Mouse (Mus musculus) B cell, adult 67 days (primary cell): ENCODE results near the gene Gm8693. TPM values are rescaled to one million over a fixed set of nuclear protein-coding genes. Genes with fewer than 3 reads are reported as not detected.

Source experiments
- total RNA-seq, 2 experiments: library from RNA; stranded (reverse); gene quantifications; 4 replicates each; pipeline ENCODE4 v1.2.4; 2023

The Gm8693 gene
- total RNA-seq: not detected

DNA sequence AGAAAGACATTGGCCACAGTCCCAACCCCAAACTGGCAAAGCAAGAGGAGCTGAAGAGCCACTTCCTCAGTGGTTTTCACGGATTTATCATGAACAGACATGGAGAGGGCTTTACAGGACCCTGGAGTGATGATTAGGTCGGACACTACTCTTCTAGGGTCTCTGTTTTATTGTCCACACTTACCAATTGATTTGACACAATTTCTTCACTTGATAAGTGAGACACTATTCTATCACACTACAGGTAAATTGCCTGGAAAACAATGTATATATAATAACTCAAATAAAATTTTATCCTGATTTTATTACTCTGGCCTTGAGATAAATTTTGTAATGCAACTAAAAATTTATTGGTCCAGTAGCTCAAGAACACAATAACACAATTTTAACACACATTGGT is at the start of gene Gm8693:
Gene Gm8693 (minus strand): TSS at position 101 of the 400 bp plus-strand sequence.

DNA sequence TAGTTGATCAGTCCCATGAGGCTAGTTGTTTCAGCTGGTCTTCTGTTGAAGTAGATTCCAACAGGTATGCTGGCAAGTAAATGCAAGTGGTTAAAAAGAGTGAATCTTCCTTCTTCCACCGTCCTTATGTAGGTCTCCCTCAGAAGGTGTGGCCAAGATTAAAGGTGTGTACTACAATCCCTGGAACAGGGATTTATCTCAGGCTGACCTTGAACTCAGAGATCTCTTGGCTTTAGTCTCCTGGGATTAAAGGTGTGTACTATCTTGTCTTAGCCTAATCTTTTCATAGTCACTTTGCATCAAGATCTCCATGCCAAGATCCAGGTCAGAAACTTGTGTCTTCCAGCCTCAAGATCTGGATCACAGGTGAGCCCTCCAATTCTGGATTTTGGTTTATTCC is 27.5 kb upstream of the Gm8693 start, which contains the start of gene Gm4567:
Gene Gm4567 (minus strand): TSS at position 101 of the 400 bp plus-strand sequence.

DNA sequence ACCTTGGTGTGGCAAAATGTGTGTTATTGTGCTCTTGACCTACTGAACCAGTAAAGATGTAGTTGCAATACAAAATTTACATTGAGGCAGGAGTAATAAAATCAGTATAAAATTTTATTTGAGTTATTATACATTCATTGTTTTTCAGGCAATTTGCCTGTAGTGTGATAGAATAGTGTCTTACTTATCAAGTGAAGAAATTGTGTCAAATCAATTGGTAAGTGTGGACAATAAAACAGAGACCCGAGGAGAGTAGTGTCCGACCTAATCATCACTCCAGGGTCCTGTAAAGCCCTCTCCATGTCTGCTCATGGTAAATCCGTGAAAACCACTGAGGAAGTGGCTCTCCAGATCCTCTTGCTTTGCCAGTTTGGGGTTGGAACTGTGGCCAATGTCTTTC is 34.4 kb downstream of the Gm8693 start, which contains the start of gene Vmn1r155:
Gene Vmn1r155 (plus strand): TSS at position 301 of the 400 bp plus-strand sequence.

Other genes starting within 250 kb of the Gm8693 start
- gene Gm10665, start 228.2 kb downstream of the Gm8693 start, total RNA-seq: not detected
- not detected for gene Vmn1r151, start 192.6 kb downstream of the Gm8693 start, total RNA-seq
- not detected for gene Vmn1r152, start 169.3 kb downstream of the Gm8693 start, total RNA-seq
- not detected for gene Gm8677, start 157.4 kb downstream of the Gm8693 start, total RNA-seq
- gene Gm4201, start 127.0 kb downstream of the Gm8693 start, total RNA-seq: not detected
- gene Gm4565, start 104.2 kb downstream of the Gm8693 start, total RNA-seq: not detected
- not detected for gene Vmn1r155, start 34.3 kb downstream of the Gm8693 start, total RNA-seq
- gene Gm4567, start 27.4 kb upstream of the Gm8693 start, total RNA-seq: not detected
- not detected for gene Vmn1r157, start 69.4 kb upstream of the Gm8693 start, total RNA-seq
- gene Vmn1r158, start 98.5 kb upstream of the Gm8693 start, total RNA-seq: not detected
- not detected for gene Vmn1r159, start 151.3 kb upstream of the Gm8693 start, total RNA-seq
- gene Vmn1r160, start 178.9 kb upstream of the Gm8693 start, total RNA-seq: not detected